Mouse (Mus musculus) ES-Bruce4 (cell line): ENCODE measurements around the gene Foxn4. TPM values are rescaled to one million over a fixed set of nuclear protein-coding genes. Genes with fewer than 3 reads are reported as not detected.

Experiments
- H3K27ac ChIP-seq: 2 replicates; pipeline ENCODE4 v1.5.1; 2012; ENCODE audit warnings: low read length, inconsistent platforms; ENCODE audit not compliant: insufficient read depth
- H3K27me3 ChIP-seq: 2 replicates; pipeline ENCODE4 v1.6.1; 2012; ENCODE audit warnings: mild to moderate bottlenecking, low read length, inconsistent platforms; ENCODE audit not compliant: control insufficient read depth, poor library complexity, insufficient read depth, severe bottlenecking
- H3K36me3 ChIP-seq: 2 replicates; pipeline ENCODE4 v1.6.1; 2012; ENCODE audit warnings: inconsistent platforms, mild to moderate bottlenecking, low read length, moderate library complexity; ENCODE audit not compliant: control insufficient read depth, poor library complexity, insufficient read depth, severe bottlenecking
- H3K4me1 ChIP-seq: one replicate; pipeline ENCODE4 v1.8.1; 2011; ENCODE audit warnings: low read length; ENCODE audit not compliant: control insufficient read depth, insufficient read depth
- H3K4me3 ChIP-seq: 2 replicates; pipeline ENCODE4 v1.5.1; 2011; ENCODE audit warnings: low read depth, mild to moderate bottlenecking, low read length
- H3K9ac ChIP-seq: 2 replicates; pipeline ENCODE4 v1.6.1; 2012; ENCODE audit warnings: low read depth, mild to moderate bottlenecking, inconsistent platforms; ENCODE audit not compliant: poor library complexity, severe bottlenecking
- H3K9me3 ChIP-seq: replicated peaks from 2 replicates; pipeline ENCODE4 v1.6.1; 2012; ENCODE audit warnings: mild to moderate bottlenecking, low read length, inconsistent platforms; ENCODE audit not compliant: control insufficient read depth, poor library complexity, insufficient read depth, severe bottlenecking
- CTCF ChIP-seq: IDR thresholded peaks from one replicate; pipeline ENCODE4 v1.8.1; 2011; ENCODE audit warnings: low read depth, low read length
- EP300 ChIP-seq: IDR thresholded peaks from 2 replicates; pipeline ENCODE4 v1.6.1; 2011; ENCODE audit warnings: low read depth, low read length; ENCODE audit not compliant: insufficient read depth
- POLR2A ChIP-seq: IDR thresholded peaks from one replicate; pipeline ENCODE4 v1.8.1; 2011; ENCODE audit warnings: low read length; ENCODE audit not compliant: insufficient read depth
- polyA plus RNA-seq: library from polyadenylated mRNA; stranded (reverse); fragments of >200 nt; gene quantifications from 2 replicates; pipeline ENCODE4 v1.2.4, GENCODE M21; 2011; ENCODE audit warnings: low read depth; ENCODE audit not compliant: missing spikeins, insufficient read depth, insufficient read length

The Foxn4 gene
- polyA plus RNA-seq, 1 experiment: 3.7 TPM

DNA sequence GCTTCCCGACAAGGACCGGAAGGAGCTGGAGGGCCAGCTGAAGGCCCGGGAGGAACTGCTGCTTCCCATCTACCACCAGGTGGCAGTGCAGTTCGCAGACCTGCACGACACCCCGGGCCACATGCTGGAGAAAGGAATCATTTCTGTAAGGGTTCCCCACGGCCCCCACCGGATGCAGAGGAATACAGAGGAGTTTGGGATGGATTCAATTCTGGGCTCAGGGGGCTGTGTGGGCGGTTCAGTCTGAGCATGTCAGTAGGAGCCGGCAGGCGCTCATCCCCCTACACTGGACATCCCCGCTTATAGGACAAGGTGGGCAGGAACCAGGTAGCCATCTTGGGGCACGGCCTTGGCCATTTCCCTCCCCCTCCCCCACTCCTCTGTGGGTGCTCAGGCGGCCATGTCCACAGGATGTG, 25.4 kb downstream of the Foxn4 start:
- Histone ChIP-seq H3K9ac (peak overlapping the region; percentile 28; the same call in 1 of the 2 replicates), H3K27ac (no peak overlapping the region), H3K4me1 (no peaks in the 10 kb centered on the region), H3K9me3 (no peaks in the 10 kb centered on the region), H3K36me3 (no peaks in the 10 kb centered on the region), H3K27me3 (no peaks in the 10 kb centered on the region), H3K4me3 (peak overlapping the region; percentile 54)
- TF ChIP-seq EP300 (0 out of 2 replicates have a peak, but pooled peaks have one; percentile 9), POLR2A (no peak), CTCF (peak; percentile 93)

DNA sequence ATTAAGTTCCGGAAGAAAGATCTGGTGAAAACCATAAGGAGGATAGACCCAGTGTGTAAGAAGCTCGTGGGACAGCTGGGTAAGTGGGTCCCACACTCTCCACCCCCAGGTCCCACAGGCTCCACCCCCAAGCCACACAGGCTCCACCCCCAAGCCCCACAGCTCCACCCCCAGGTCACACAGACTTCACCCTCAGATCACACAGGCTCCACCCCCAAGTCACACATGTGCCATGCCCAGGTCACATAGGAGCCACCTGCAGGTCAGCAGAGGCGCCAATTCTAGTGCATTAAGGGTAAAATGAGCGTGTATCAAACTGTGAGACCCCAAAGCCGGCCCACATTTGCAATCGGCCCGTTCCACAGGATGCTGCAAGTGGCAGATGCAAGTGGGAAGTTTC, 27.1 kb downstream of the Foxn4 start:
- no peak for TF ChIP-seq EP300
- no peak for TF ChIP-seq POLR2A
- no peak for TF ChIP-seq CTCF
- no peaks in the 10 kb centered on the region for H3K36me3 ChIP-seq
- H3K4me3 ChIP-seq: no peak overlapping the region
- no peaks in the 10 kb centered on the region for H3K4me1 ChIP-seq
- H3K9me3 ChIP-seq: no peaks in the 10 kb centered on the region
- no peaks in the 10 kb centered on the region for H3K27me3 ChIP-seq
- no peak overlapping the region for H3K27ac ChIP-seq
- no peak overlapping the region for H3K9ac ChIP-seq

DNA sequence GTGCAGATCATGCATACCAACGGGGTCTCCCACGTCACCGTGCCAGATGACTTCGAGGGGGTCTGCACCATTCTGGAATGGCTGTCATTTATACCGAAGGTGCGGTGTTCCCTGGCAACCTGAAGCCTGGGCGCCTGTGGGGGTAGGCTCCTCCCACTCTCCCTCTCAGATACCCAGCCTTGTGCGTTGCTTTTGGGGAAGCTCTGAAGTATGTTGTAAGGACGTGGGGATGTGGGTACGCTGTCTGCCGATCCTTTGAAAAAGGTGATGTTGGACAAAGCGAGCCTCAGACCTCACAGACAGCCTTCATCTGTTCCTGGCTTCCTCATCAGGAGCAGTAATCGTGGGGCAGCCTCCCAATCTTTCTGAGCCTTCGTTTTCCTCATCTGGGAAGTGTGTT, 33.9 kb downstream of the Foxn4 start:
- Histone ChIP-seq H3K36me3 (no peaks in the 10 kb centered on the region), H3K27ac (no peak overlapping the region), H3K4me3 (no peak overlapping the region), H3K4me1 (no peaks in the 10 kb centered on the region), H3K9me3 (no peaks in the 10 kb centered on the region), H3K9ac (no peak overlapping the region), H3K27me3 (no peaks in the 10 kb centered on the region)
- no peak for TF ChIP-seq EP300
- no peak for TF ChIP-seq POLR2A
- TF ChIP-seq CTCF: no peak

DNA sequence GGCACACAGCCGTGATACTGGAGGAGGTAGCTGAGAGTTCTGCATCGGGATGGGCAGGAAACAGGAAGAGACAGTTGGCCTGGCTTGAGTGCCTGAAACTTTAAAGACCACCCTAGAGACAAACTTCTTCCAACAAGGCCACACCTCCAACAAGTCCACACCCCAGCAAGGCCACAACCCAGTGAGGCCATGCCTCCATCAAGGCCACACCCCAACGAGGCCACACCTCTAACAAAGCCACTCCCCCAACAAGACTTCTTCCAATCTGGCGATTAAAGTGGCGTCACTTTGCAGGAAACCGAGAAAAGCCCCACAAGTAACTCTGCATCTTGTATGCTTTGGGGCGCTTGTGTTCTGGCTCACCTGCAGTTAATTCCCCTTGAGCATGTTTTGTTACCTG, 34.7 kb downstream of the Foxn4 start:
- TF ChIP-seq POLR2A (no peak), EP300 (no peak), CTCF (no peak)
- no peaks in the 10 kb centered on the region for H3K36me3 ChIP-seq
- H3K27me3 ChIP-seq: no peaks in the 10 kb centered on the region
- no peak overlapping the region for H3K27ac ChIP-seq
- no peaks in the 10 kb centered on the region for H3K4me1 ChIP-seq
- no peaks in the 10 kb centered on the region for H3K9me3 ChIP-seq
- H3K9ac ChIP-seq: no peak overlapping the region
- peak overlapping the region; percentile 30 for H3K4me3 ChIP-seq

DNA sequence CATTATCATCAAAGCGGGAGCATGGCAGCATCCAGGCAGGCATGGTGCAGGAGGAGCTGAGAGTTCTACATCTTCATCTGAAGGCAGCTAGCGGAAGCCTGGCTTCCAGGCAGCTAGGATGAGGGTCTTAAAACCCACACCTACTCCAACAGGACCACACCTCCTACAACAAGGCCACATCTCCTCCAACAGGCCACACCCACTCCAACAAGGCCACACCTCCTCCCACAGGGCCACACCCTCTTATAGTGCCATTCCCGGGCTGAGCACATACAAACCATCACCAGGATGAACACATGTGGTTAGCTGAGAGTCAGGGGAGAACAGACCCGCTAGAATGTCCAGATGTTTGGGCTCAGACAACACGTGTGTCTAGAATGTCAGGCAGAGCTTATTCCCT, 44.7 kb downstream of the Foxn4 start:
- no peak overlapping the region for H3K27ac ChIP-seq
- no peaks in the 10 kb centered on the region for H3K36me3 ChIP-seq
- no peak for TF ChIP-seq CTCF
- TF ChIP-seq EP300: no peak
- no peak for TF ChIP-seq POLR2A
- no peak overlapping the region for H3K9ac ChIP-seq
- H3K4me3 ChIP-seq: no peak overlapping the region
- no peaks in the 10 kb centered on the region for H3K4me1 ChIP-seq
- H3K9me3 ChIP-seq: no peaks in the 10 kb centered on the region
- no peaks in the 10 kb centered on the region for H3K27me3 ChIP-seq

DNA sequence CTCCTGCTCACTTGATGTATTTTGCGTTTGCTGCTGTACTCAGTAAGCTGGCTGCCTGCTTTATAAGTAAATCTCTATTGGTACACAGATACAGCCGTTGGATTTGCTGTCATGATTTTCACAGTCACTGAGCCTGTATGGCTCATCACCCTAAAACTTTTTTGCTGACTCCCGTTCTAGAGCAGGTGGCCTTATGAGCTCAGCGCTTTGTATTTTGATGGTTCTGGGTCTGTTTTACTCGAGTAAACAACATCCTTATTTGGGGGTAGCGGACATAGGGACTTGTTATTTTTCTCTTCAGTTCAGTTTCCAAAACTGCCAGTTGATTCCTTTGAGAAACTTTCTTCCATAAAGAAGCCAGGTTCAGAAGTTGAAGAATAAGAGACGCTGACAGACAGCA, 47.6 kb downstream of the Foxn4 start:
- Histone ChIP-seq H3K4me1 (no peaks in the 10 kb centered on the region), H3K36me3 (no peaks in the 10 kb centered on the region), H3K27me3 (no peaks in the 10 kb centered on the region), H3K9me3 (no peaks in the 10 kb centered on the region), H3K27ac (no peak overlapping the region), H3K4me3 (no peak overlapping the region), H3K9ac (no peak overlapping the region)
- TF ChIP-seq CTCF (no peak), POLR2A (no peak), EP300 (no peak)
